Mouse (Mus musculus): ENCODE results near the gene Tor2a. TPM values are rescaled to one million over a fixed set of nuclear protein-coding genes. Genes with fewer than 3 reads are reported as not detected.

The Tor2a gene
- 75.1 and 81.1 TPM in 2 replicates for total RNA-seq (2014; rRNA removed)
- 48.2 and 49.1 TPM in 2 replicates for polyA plus RNA-seq (2015; fragmentation: Nextera tagmentation; extraction: Ambion mirVana)

- no peaks in the 10 kb centered on the region for H3K27me3 ChIP-seq (ENCODE audit: insufficient read depth, low read length)
- no peaks in the 10 kb centered on the region for H3K4me1 ChIP-seq (ENCODE audit: insufficient read depth, low read length)
- peak within 1 kb of the TSS; percentile 87 for H3K9ac ChIP-seq (replicated peaks; ENCODE audit: low read length)
- ATAC-seq (peak; percentile 94), DNase-seq (ENCODE audit: low spot score) (peak; percentile 99)
- H3K4me3 ChIP-seq (ENCODE audit: low read length) = peak within 1 kb of the TSS; percentile 66
- 1% methylated on average over 60 of the region's 66 CpGs for WGBS
- peak within 1 kb of the TSS; percentile 62 for H3K4me2 ChIP-seq (ENCODE audit: low read depth, low read length)
- peak within 1 kb of the TSS; percentile 93 for H3K27ac ChIP-seq
- peaks cover 45% of the 10 kb centered on the region for H3K36me3 ChIP-seq (ENCODE audit: insufficient read depth, low read length)
- H3K9me3 ChIP-seq (ENCODE audit: low read length) = no peaks in the 10 kb centered on the region
- peak; percentile 92 for TF ChIP-seq CTCF (IDR thresholded peaks at IDR 0.05; ENCODE audit: low read depth)
Observed at GRCm38 (mm10) chr2:32757056-32757845, at the start of gene Tor2a. Gene Tor2a, plus strand, starts transcription at chr2:32757234.

GRCm38 (mm10) chr2:32708643-32709042 lies 48.4 kb upstream of the Tor2a start:
- H3K4me3 ChIP-seq (ENCODE audit: low read length) = no peak overlapping the region
- H3K36me3 ChIP-seq (ENCODE audit: insufficient read depth, low read length) = peaks cover 50% of the 10 kb centered on the region
- no peak overlapping the region for H3K27ac ChIP-seq
- H3K9me3 ChIP-seq (ENCODE audit: low read length) = no peaks in the 10 kb centered on the region
- peak; percentile 82 for DNase-seq (ENCODE audit: low spot score)
- 37% methylated on average over 3 of the region's 3 CpGs for WGBS
- no peak overlapping the region for H3K4me2 ChIP-seq (ENCODE audit: low read depth, low read length)
- TF ChIP-seq CTCF (IDR thresholded peaks at IDR 0.05; ENCODE audit: low read depth) = peak; percentile 88
- no peak for ATAC-seq
- H3K27me3 ChIP-seq (ENCODE audit: insufficient read depth, low read length) = no peaks in the 10 kb centered on the region
- H3K4me1 ChIP-seq (ENCODE audit: insufficient read depth, low read length) = peaks cover 11% of the 10 kb centered on the region
- H3K9ac ChIP-seq (replicated peaks; ENCODE audit: low read length) = no peak overlapping the region

- no peaks in the 10 kb centered on the region for H3K27me3 ChIP-seq (ENCODE audit: insufficient read depth, low read length)
- no peak for ATAC-seq
- no peak for TF ChIP-seq CTCF (IDR thresholded peaks at IDR 0.05; ENCODE audit: low read depth)
- H3K9ac ChIP-seq (replicated peaks; ENCODE audit: low read length) = no peak overlapping the region
- H3K4me3 ChIP-seq (ENCODE audit: low read length) = no peak overlapping the region
- H3K4me1 ChIP-seq (ENCODE audit: insufficient read depth, low read length) = peaks cover 17% of the 10 kb centered on the region
- H3K9me3 ChIP-seq (ENCODE audit: low read length) = no peaks in the 10 kb centered on the region
- H3K27ac ChIP-seq = no peak overlapping the region
- H3K4me2 ChIP-seq (ENCODE audit: low read depth, low read length) = no peak overlapping the region
- no peak for DNase-seq (ENCODE audit: low spot score)
- WGBS = 93% methylated on average over 20 of the region's 20 CpGs
- peaks cover 40% of the 10 kb centered on the region for H3K36me3 ChIP-seq (ENCODE audit: insufficient read depth, low read length)
Observed at GRCm38 (mm10) chr2:32709521-32710137, 47.4 kb upstream of the Tor2a start.

DNA sequence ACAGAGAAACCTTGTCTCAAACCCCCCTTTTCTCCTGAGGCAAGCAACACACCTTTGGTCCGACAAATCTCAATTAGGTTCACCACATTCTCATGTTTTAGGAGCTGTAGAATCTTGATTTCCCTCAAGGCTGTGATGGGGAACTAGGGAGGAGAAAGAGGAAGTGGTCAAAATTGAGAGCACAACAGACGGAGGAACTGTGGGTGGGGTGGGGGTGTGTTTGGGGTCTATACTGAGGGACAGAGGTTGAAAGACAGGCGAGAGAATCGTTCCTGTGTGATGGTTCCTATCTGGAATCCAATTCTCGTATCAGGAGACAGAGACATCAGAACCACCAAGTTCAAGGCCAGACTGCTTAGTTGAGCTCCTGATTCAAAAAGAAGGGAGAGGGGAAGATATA lies 46.6 kb upstream of the Tor2a start:
- ATAC-seq = no peak
- Histone ChIP-seq H3K4me3 (ENCODE audit: low read length) (no peak overlapping the region), H3K4me1 (ENCODE audit: insufficient read depth, low read length) (peaks cover 17% of the 10 kb centered on the region), H3K9me3 (ENCODE audit: low read length) (no peaks in the 10 kb centered on the region), H3K36me3 (ENCODE audit: insufficient read depth, low read length) (peaks cover 40% of the 10 kb centered on the region), H3K9ac (replicated peaks; ENCODE audit: low read length) (no peak overlapping the region), H3K4me2 (ENCODE audit: low read depth, low read length) (no peak overlapping the region), H3K27ac (no peak overlapping the region), H3K27me3 (ENCODE audit: insufficient read depth, low read length) (no peaks in the 10 kb centered on the region)
- no peak for DNase-seq (ENCODE audit: low spot score)
- WGBS = 83% methylated on average over 5 of the region's 5 CpGs
- no peak for TF ChIP-seq CTCF (IDR thresholded peaks at IDR 0.05; ENCODE audit: low read depth)

DNA sequence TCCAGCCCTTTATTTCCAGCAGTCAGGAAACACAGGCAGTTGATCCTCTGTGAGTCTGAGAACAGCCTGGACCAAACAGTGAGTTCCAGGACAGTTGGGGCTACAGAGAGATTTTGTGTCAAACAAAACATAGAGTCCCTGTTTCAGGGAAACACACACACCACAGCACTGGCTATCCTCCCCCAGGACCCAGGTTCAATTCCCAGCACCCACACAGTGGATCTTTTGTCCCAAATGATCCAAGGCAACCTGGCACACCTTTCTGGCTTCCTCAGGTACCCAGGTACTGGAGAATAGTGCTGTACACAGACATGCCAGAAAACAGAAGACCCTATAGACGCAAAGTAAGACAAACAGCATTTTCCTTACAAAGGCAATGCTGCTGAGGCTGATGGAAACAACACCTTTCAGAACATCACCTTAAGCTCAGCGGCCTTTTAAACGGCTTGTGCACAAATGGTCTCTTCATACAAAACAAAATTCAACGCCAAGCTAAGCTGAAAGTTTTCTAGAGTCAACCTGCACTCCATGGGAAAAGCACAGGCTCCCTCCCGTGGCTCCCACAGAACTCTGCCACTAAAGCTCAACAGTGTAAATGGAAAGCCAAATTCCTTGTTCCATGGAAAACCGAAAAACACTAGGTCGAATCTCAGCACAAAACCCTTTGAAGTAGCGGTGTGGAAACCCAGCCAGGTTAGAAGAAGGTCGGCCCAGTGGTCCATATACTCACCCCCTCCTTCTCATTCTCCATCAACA lies 45.6 kb upstream of the Tor2a start:
- no peak; the same call in 1 of the 2 replicates for TF ChIP-seq CTCF (IDR thresholded peaks at IDR 0.05; ENCODE audit: low read depth)
- peaks cover 31% of the 10 kb centered on the region for H3K36me3 ChIP-seq (ENCODE audit: insufficient read depth, low read length)
- H3K9me3 ChIP-seq (ENCODE audit: low read length) = no peaks in the 10 kb centered on the region
- H3K4me3 ChIP-seq (ENCODE audit: low read length) = peak overlapping the region; percentile 80
- no peaks in the 10 kb centered on the region for H3K27me3 ChIP-seq (ENCODE audit: insufficient read depth, low read length)
- no peak for DNase-seq (ENCODE audit: low spot score)
- WGBS = 29% methylated on average over 9 of the region's 9 CpGs
- H3K4me2 ChIP-seq (ENCODE audit: low read depth, low read length) = peak overlapping the region; percentile 96
- H3K27ac ChIP-seq = peak overlapping the region; percentile 100
- H3K9ac ChIP-seq (replicated peaks; ENCODE audit: low read length) = peak overlapping the region; percentile 92
- peaks cover 17% of the 10 kb centered on the region for H3K4me1 ChIP-seq (ENCODE audit: insufficient read depth, low read length)
- ATAC-seq = no peak

GRCm38 (mm10) chr2:32712108-32712551 lies 44.9 kb upstream of the Tor2a start:
- DNase-seq (ENCODE audit: low spot score) = peak; percentile 50
- peak overlapping the region; percentile 100 for H3K27ac ChIP-seq
- H3K4me1 ChIP-seq (ENCODE audit: insufficient read depth, low read length) = peaks cover 17% of the 10 kb centered on the region
- H3K27me3 ChIP-seq (ENCODE audit: insufficient read depth, low read length) = no peaks in the 10 kb centered on the region
- peak overlapping the region; percentile 80 for H3K4me3 ChIP-seq (ENCODE audit: low read length)
- H3K9ac ChIP-seq (replicated peaks; ENCODE audit: low read length) = peak overlapping the region; percentile 92
- ATAC-seq = peak; percentile 22; the same call in 1 of the 2 replicates
- no peak for TF ChIP-seq CTCF (IDR thresholded peaks at IDR 0.05; ENCODE audit: low read depth)
- peak overlapping the region; percentile 96 for H3K4me2 ChIP-seq (ENCODE audit: low read depth, low read length)
- under 1% methylated on average over 39 of the region's 41 CpGs for WGBS
- no peaks in the 10 kb centered on the region for H3K9me3 ChIP-seq (ENCODE audit: low read length)
- peaks cover 24% of the 10 kb centered on the region for H3K36me3 ChIP-seq (ENCODE audit: insufficient read depth, low read length)
